Mouse (Mus musculus) frontal cortex, postnatal 14 days (tissue): ENCODE results near the gene Rom1.
A peak's percentile ranks its signal among the peaks of the same experiment; 100 is the strongest.

Experiments
- DNase-seq, 2 experiments: peaks; one replicate each; pipeline ENCODE4 v3.0.0; 2022; ENCODE audit warnings: low spot score in 2 of 2

Gene Rom1

GRCm38 (mm10) chr19:8942276-8942964 lies 13.3 kb upstream of the Rom1 start:
- peak in 1 of 2 experiments; percentile 50 for DNase-seq

DNA sequence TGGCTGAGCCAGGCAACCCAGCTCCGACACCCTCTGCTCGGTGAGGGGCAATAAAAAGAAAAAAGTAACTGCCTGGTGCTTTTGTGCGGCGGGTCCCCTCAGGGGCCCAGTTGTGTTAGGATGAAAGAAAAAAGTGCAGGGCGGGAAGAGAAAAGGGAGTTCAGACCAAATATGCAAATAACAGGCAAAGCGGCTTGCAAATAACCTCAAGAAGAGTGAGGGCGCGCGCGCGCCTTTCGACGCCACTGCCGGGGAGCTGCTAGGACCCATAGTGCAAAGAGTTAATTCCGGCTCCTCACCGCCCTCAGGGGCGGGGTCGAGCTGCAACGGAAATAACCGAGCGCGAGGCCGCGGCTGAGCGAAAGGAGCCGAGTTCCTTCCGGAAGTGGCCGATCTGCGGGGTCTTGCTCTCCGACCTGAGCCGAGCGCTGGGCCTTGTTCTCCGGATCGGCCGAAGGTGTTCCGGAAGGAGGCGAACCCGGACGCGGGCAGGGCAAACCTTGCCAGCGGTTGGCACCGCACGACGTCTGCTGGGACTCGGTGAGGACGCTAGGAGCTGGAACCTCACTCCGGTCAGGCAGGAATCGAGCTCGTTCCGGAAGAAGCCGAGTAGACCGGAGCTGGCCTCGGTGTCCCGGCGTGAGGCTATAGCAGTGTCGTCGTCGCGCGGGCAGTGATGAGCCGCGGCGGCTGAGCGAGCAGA lies 12.5 kb upstream of the Rom1 start, which contains the start of gene Mta2:
Mta2 (plus strand) TSS at position 361 of the 703 bp plus-strand sequence.
- DNase-seq = peak; percentile 93

GRCm38 (mm10) chr19:8941136-8941514 lies 12.0 kb upstream of the Rom1 start:
- DNase-seq = no peak

DNA sequence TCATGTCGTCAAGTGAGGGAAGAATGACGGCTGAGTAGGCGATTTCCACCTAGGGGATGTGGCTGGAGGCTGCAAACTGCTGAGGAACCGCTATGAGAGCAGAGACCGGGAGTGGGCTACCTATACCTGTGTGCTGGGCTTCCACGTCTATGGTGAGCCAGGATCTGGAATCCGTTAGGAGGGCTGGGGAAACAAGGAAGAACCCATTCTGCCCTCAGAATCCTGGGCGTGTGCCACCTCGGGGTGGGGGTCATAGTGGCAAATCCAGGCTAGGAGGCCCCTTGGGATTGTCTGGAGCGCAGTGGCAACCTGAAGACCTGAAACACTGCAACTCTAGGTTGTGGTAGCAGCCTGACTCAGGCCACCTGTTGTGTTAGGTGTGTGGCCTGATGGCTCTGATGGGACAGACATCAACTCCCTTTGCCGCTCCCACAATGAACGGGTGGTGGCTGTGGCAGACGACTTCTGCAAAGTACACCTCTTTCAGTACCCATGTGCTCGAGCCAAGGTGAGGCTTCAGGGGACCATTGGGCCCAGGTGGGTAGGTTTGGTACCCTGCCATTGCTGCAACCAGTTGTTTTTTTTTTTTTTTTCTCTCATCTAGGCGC lies 11.5 kb upstream of the Rom1 start:
- DNase-seq = no peak

GRCm38 (mm10) chr19:8936736-8937135 lies 7.6 kb upstream of the Rom1 start:
- DNase-seq = no peak

GRCm38 (mm10) chr19:8930771-8931170 lies 1.6 kb upstream of the Rom1 start:
- no peak for DNase-seq

GRCm38 (mm10) chr19:8930117-8930516 lies 961 bp upstream of the Rom1 start:
- no peak for DNase-seq

DNA sequence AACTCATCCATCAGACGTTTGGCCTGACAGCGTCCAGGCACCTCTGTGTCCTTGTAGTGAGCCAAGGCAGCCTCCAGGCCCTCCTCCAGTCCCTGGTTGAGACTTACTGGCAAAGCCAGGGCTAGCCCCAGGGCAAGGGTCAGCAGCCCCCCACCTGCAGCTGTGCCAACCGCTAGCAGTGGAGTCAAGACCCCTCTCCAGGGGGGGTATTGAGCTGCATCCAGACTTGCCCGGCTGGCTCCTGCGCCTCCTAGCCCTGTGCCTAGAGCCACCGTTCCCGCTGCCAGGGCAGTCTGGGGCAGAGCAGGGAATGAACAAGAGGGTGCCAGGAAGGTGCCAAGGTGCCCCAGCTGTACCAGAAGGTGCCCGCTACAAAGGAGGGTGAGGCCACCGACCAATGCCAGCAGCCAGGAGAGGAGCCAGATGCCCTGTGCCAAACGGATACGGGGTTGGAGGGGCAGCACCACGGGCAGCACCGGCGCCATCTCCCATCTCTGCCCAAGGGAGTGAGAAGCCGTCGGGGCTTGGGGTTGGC lies 400 bp downstream of the Rom1 start:
- no peak for DNase-seq

GRCm38 (mm10) chr19:8927891-8928525 lies 1.1 kb downstream of the Rom1 start:
- DNase-seq = no peak

DNA sequence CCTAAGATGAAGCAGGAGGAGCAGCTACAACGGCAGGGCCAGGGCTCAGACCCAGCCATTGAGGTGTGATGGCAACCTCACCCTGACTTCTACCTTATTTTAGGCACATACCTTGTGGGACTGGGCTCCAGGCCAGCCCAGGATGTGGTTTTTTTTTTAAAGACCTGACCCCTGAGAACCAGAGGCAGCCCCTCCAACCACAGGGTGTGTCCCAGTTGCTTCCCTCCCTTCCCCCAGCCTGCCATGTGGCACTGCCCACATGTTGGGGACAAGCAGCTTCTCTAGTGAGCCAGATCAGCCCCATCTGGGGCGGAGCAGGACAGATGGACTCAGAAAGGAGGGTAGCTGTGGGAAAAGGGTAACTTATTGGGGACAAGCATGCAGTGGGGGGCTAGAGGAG lies 2.4 kb downstream of the Rom1 start:
- DNase-seq = no peak

DNA sequence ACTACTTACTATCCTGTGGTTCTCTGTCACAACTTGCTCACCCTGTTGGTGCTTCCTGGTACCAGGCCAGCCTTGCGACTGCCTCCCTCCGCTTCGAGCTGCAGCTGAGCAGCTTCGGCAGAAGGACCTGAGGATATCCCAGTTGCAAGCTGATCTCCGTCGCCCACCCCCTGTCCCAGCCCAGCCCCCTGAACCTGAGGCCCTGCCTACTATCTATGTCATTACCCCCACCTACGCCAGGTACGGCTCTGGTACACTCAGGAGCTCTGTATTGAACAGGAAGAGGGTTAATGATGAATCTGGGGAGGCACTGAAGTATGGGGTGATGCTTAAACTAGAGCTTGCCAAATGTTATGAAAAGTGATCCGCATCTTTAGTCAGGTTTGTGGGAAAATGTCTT lies 7.4 kb downstream of the Rom1 start:
- no peak for DNase-seq

DNA sequence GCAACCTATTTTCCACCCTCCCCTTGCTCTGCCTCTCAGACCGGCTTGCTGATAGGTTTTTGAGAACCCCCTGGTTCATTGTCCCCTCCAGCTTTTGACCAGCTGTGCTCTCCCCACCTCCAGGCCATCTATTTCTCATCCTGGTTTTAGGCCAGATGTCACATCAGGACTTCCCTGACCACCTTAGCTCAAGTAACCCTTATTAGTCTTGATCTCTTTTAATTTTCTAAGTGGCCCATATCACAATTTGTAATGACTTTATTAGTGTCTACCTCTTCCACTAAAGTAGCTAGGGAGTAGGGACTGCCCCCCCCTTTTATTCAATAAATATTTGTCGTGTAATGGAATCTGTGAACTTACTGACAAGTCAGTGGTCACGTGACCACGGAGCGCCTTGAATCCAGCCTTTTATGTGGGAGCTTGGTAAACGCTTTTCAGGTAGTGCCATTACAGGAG lies 8.3 kb downstream of the Rom1 start:
- DNase-seq = no peak

GRCm38 (mm10) chr19:8920073-8920736 lies 9.0 kb downstream of the Rom1 start, which contains the start of gene B3gat3:
B3gat3 (plus strand) TSS chr19:8920374.
- DNase-seq = peak; percentile 87 to 89

DNA sequence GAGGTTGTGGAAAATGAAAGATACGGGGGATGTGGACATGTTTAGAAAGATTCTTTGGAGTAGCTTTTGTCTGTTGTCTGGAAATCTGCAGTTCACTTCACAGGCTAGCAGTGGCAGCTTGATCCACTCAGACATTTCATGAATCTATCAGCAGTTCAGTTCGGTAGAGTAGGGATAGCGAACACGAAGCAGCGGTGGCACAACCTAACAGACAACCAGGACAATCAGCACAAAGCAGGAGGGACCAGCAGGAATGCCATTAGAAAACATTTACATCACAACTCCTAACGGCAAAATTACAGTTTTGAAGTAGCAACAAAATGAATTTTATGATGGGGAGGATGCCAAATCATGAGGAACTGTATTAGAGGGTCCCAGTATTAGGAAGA lies 9.5 kb downstream of the Rom1 start:
- no peak for DNase-seq

DNA sequence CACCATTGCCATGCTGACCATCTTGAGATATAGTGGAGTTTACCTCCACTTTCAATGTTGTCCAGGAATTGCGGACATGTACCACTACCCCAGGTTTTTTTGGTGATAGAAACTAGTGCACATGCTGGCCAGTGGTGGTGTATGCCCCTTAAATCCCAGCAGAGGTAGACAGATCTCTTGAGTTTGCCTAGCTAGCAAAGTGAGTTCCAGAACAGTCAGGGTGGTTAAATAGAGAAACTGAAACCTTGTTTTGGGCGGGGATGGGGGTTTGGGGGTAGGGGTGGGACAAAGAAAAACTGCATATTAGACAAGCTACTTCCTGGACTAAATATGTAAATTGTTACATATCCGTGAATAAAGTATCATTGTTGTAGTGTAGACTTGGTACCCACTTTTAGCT lies 10.2 kb downstream of the Rom1 start:
- DNase-seq = no peak

DNA sequence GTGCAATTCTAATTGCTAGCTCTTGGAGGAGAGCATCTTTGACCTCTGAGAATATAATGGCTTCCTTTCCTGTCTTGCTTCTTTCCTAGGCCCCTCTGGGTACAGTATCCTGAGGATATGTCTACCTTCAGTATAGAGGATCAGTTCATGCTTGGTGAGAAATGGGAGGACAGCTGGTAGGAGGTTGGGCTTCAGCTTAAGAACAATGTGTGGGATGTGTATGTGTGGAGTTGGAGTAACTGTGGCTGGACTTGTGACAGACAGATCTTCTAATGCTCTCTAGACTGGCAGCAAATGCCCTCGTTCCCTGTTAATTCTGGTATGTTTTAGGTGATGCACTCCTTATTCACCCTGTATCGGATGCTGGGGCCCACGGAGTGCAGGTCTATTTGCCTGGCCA lies 14.9 kb downstream of the Rom1 start:
- DNase-seq = no peak

DNA sequence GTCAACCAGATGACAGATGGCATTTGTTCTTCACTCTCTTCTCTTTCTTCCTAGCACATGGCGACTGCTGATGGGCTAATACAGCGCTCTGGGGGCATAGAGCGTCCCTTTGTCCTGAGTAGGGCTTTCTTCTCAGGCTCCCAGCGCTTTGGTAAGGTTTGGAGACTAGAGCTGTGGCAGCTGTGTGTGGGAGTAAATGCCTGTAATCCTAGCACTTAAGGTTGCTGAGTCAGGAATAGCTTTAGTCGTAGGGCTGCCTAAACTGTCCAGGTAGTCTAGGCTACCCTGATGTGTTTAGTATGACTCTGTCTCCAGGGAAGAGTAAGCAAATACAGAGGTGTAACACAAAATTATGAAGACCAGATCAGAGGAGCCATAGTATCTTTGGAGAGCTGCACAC lies 17.3 kb downstream of the Rom1 start:
- no peak for DNase-seq

DNA sequence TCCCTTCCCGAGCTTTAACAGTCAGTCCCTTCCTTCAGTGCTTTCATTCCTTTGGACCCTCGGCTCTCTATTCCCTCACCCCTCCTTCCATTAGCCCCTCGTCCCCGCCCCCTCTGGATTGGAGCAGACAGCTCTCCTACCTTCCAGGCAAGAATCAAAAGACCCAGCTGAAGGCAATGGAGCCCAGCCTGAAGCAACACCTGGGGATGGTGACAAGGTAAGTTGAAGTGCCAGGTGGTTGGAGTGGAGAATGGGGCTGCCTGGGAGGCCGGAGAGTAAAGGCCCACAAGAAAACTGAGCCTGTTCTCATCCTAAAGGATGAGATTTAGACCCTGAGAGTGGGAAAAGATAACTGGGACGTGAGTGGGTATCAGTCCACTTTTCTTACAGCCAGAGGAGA lies 20.6 kb downstream of the Rom1 start:
- no peak for DNase-seq

GRCm38 (mm10) chr19:8903412-8903811 lies 25.7 kb downstream of the Rom1 start:
- no peak for DNase-seq

- DNase-seq = no peak
Observed at GRCm38 (mm10) chr19:8899079-8899478, 30.1 kb downstream of the Rom1 start.

DNA sequence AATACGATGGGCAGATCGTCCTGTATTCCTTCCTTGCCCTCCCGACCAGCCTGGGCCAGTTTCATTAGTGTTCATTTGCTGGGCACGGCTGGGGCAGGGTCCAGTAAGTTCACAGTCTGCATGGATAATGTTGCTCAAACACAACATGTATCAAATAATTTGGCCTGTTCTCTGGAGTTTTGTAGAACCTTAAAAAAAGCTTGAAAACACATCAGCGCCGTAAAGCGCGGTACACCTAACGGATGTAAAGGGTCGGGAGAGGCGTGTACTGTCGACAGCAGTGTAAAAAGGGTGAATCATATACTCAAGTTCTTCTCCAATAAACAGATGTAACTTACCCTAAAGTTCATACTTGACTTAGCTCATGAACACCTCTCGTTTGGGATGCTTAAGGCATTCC lies 30.6 kb downstream of the Rom1 start:
- DNase-seq = no peak
